Mouse (Mus musculus) thymus, postnatal 0 days (tissue): ENCODE data around the gene Asb8. TPM values are rescaled to one million over a fixed set of nuclear protein-coding genes. Genes with fewer than 3 reads are reported as not detected.
A peak's percentile ranks its signal among the peaks of the same experiment; 100 is the strongest.

Source experiments
- DNase-seq: peaks from one replicate; pipeline ENCODE4 v3.0.0-alpha.2; 2015; ENCODE audit warnings: low spot score
- polyA plus RNA-seq: library from polyadenylated mRNA; unstranded; fragments of >200 nt; fragmentation: Nextera tagmentation; extraction: Ambion mirVana; gene quantifications from 2 replicates; pipeline ENCODE4 v1.2.1, GENCODE M21; 2015

The Asb8 gene
- polyA plus RNA-seq = 43.2 and 43.6 TPM in 2 replicates

GRCm38 (mm10) chr15:98165525-98165924 is at the start of gene Asb8:
Gene Asb8 (minus strand): TSS chr15:98165625.
- no peak for DNase-seq

- no peak for DNase-seq
Measured at GRCm38 (mm10) chr15:98214130-98214529, 48.7 kb upstream of the Asb8 start.

- no peak for DNase-seq
Measured at GRCm38 (mm10) chr15:98213336-98213870, 48.0 kb upstream of the Asb8 start.

- DNase-seq = no peak
Measured at GRCm38 (mm10) chr15:98209676-98210075, 44.3 kb upstream of the Asb8 start.

- no peak for DNase-seq
Measured at GRCm38 (mm10) chr15:98195442-98195841, 30.0 kb upstream of the Asb8 start, which contains the start of gene Olfr288. Gene Olfr288 (minus strand): TSS chr15:98195542.

GRCm38 (mm10) chr15:98184456-98184855 is 19.0 kb upstream of the Asb8 start:
- DNase-seq = no peak

GRCm38 (mm10) chr15:98181856-98182570 is 16.6 kb upstream of the Asb8 start:
- no peak for DNase-seq

- DNase-seq = peak; percentile 74
Measured at GRCm38 (mm10) chr15:98181132-98181711, 15.8 kb upstream of the Asb8 start.

- DNase-seq = peak; percentile 3
Measured at GRCm38 (mm10) chr15:98180567-98181131, 15.2 kb upstream of the Asb8 start.

- no peak for DNase-seq
Measured at GRCm38 (mm10) chr15:98177320-98177719, 11.9 kb upstream of the Asb8 start.

- peak; percentile 63 for DNase-seq
Measured at GRCm38 (mm10) chr15:98173821-98174220, 8.4 kb upstream of the Asb8 start.

- DNase-seq = no peak
Measured at GRCm38 (mm10) chr15:98172113-98172512, 6.7 kb upstream of the Asb8 start.

- DNase-seq = no peak
Measured at GRCm38 (mm10) chr15:98170917-98171316, 5.5 kb upstream of the Asb8 start.

GRCm38 (mm10) chr15:98170365-98170764 is 4.9 kb upstream of the Asb8 start:
- no peak for DNase-seq

- DNase-seq = no peak
Measured at GRCm38 (mm10) chr15:98168622-98169004, 3.2 kb upstream of the Asb8 start.

- peak; percentile 87 for DNase-seq
Measured at GRCm38 (mm10) chr15:98167645-98168621, 2.5 kb upstream of the Asb8 start.

GRCm38 (mm10) chr15:98166963-98167644 is 1.7 kb upstream of the Asb8 start, which contains the start of gene Ccdc184:
Gene Ccdc184 (plus strand): TSS chr15:98167158.
- DNase-seq = no peak

GRCm38 (mm10) chr15:98162561-98162960 is 2.9 kb downstream of the Asb8 start:
- no peak for DNase-seq

- no peak for DNase-seq
Measured at GRCm38 (mm10) chr15:98161026-98161805, 4.2 kb downstream of the Asb8 start.

- DNase-seq = no peak
Measured at GRCm38 (mm10) chr15:98157253-98157652, 8.2 kb downstream of the Asb8 start.
